Mouse (Mus musculus) liver, adult (tissue): Measurements from ENCODE around the gene Zp3.

Experiments
- GATA4 ChIP-seq: IDR thresholded peaks from 2 replicates; pipeline ENCODE4 v1.6.1; 2014; ENCODE audit warnings: mild to moderate bottlenecking, low read length; ENCODE audit not compliant: insufficient replicate concordance

The Zp3 gene

DNA sequence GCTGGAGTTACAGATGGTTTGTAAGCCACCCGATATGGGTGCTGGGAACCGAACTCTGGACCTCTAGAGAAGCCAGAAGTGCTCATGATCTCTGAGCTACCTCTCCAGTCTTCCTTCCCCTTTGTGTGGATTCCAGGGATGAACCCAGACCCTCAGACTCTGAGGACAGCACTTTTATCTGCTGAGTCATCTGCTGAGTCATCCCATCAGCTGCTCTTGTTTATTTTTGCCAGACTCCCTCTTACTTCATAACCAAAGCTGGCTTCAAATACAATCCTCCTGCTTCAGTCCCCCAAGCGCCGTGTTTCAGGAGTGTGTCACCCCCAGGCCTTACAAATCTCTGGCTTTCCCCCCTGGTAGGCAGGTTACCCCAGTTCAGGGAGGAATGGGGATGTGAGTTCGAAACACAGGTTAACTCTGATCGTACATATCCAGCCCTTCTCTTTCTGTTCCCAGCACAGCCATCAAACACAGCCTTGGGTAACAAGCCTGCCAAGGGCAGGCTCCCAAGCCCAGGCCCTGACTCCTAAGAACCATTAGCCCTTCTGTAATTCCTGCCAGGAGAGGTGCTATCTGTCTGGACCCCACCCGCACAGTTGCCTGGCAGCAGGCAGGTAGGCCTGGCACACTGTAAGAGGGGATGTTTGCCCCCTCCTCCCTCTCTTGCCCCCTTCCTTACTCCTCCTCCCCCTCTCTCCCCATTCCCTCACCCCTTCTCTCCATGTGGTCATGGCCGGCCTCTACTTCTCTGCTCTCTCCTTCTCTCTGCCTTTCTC is 3.8 kb upstream of the Zp3 start:
- no peak for TF ChIP-seq GATA4

DNA sequence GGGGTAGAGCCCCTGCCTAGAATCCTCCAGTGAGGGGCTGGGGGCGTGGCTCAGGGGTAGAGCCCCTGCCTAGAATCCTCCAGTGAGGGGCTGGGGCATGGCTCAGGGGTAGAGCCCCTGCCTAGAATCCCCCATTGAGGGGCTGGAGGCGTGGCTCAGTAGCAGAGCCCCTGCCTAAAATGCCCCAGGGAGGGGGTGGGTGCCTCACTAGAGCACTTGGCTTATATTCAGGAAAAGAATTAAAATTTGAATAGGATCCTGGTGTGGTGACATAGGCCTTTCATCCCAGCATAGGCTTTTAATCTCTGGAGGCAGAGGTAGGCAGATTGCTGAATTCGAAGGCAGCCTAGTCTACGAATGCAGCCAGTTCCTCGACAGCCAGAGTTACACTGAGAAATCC is 518 bp upstream of the Zp3 start:
- no peak for TF ChIP-seq GATA4

DNA sequence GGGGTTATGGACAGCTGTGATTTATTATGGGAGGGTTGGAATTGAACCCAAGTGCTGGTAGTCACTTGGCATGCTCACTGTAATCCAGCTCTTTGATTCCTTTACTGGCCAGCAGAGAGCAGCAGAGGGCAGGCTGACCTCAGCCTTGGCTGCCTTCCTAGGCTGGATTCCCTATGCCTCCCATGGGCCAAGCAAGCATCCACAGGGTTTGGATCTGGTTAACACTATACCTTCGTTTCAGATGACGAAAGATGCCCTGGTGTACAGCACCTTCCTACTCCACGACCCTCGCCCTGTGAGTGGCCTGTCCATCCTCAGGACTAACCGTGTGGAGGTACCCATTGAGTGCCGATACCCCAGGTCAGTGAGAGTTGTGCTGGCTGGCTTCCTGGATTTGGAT is 2.5 kb downstream of the Zp3 start:
- no peak for TF ChIP-seq GATA4

DNA sequence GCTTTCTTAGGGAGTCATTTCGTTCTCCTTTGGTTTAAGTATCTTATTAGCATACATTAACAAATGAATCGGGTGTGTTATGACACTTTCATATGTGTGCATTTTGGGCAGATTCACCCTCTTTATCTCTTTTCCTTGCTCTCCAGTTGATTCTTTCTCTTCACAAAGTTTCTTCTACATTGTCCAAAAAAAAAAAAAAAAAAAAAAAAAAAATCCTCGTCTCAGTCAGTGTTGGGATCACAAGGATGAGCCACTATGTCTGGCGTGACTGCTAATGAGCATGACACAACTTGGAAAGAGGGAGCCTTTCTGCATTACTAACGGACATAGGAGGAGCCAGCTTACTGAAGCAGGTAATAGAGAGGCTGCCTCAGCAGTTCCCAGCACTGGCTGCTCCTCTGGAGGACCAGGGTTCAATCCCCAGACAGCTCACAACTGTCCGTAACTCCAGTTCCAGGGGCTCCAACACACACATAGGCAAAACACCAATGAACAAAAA is 4.7 kb downstream of the Zp3 start:
- no peak for TF ChIP-seq GATA4

DNA sequence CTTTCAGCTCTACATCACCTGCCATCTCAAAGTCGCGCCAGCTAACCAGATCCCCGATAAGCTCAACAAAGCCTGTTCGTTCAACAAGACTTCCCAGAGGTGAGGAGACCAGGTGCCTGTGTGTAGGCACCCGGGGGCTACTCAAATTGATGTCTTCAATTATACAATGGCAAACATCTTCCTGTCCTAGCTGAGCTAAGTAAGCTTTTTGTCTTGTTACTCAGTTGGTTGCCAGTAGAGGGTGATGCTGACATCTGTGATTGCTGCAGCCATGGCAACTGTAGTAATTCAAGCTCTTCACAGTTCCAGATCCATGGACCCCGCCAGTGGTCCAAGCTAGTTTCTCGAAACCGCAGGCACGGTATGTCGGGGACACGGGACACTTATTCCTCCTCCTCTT is 7.3 kb downstream of the Zp3 start:
- TF ChIP-seq GATA4 = no peak

DNA sequence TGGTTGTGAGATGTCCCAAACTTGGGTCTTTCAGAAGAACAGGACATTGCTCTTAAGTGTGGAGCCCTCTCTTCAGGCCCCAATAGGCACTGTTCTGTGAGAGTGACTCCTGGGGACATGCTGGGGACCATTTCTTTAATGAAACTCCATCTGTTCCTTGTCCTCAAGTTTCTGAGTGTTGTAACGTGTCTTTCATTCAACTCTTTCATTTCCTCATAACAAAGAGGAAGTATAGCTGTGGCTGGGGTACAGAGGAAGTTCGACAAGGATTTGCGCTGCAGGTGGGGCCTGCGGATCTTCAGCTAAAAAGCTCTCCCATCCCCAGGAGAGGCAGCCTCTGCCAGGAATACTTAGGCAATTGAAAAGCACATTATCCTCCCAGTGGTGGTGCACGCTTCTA is 10.7 kb downstream of the Zp3 start:
- TF ChIP-seq GATA4 = no peak

DNA sequence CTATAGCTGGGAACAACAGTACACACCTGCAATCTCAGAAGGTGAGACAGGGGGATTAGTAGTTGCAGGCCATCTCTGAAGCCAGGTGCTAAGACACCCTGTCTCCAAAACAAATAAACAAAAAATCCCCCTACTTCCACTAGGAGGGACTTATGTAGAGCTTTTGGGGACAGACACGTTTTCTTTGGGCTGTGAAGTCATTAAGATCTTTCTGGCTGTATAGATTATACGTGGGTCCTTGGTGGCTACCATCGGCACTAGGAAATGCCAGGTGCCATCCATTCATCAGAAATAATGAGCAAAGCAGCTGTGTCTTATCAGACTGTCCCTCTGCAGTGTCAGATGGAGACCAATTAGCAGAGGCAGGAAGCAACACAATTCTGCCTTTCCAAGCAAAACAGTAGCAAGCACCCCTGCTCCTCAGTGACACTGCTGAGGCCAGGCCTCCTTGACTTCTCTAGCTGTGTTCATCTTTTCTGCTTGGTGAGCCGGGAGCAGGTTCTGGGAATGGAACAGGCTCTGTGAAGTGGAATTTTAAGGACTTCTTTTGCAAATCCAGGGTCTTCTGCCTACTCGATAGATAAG is 13.6 kb downstream of the Zp3 start:
- no peak for TF ChIP-seq GATA4

DNA sequence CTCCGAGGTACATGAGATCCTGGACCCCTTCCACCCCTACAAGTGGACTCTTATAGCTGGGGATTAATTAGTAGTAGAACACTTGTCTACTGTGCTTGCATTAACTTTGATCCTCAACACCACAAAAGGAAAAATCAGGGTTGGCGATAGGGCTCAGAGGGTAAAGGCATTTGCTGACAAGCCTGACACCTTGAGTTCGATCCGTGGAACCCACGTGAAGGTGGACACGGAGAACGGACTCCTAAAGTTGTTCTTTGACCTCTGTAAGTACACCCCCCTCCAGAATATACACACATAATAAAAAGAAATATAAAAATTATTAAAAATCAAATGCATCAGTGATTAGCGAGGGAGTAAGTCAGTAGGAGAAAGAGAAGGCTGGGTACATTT is 14.4 kb downstream of the Zp3 start:
- TF ChIP-seq GATA4 = no peak

DNA sequence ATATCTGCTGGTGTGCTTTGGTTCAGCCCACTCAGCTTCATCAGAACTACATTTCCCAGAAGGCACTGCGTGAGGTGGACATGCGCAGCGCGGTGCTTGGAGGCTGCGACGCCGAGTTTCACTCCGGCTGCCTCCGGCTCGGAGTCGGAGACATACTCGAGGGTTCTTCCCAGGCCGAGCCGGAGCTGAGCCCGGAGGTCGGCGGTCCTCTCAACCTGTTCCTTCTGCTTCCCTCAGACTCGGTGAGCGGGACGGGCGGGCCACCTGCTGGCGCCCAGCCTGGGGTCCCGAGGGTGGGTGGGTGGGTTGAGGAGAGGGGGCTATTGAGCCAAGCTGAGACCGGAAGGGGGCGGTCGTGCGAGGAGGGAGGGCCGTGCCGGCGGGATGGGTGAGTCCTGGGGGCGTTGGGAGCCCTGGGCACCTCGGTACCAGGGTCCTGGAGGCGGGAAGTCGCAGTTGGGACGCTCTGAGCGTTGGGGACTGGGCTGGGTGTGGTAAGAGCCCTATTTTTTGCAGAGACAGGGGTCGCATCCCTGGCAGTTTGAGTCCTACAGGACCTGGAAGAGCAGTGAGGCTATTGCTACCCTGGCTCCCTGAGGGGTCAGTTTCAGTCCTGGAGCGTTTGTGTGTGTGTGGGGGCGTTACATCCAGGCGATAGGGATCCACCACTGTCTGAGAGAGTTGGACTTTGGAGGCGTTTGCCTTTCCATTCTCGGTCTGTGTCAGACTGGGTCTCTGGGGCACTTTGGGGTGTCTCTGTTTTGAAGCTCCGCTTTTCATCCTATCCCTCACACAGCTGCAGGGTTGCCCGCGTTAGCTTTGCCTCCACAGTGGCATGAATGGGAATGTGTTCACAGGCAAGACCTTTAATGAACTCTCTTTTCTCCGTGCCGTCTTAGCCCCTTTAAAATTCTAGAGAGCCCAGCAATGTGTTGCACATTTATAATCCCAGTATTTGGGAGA is 15.1 kb downstream of the Zp3 start, which contains the start of gene Dtx2:
TSS of gene Dtx2 (plus strand) at position 76 of the 963 bp plus-strand sequence.
- TF ChIP-seq GATA4 = no peak

DNA sequence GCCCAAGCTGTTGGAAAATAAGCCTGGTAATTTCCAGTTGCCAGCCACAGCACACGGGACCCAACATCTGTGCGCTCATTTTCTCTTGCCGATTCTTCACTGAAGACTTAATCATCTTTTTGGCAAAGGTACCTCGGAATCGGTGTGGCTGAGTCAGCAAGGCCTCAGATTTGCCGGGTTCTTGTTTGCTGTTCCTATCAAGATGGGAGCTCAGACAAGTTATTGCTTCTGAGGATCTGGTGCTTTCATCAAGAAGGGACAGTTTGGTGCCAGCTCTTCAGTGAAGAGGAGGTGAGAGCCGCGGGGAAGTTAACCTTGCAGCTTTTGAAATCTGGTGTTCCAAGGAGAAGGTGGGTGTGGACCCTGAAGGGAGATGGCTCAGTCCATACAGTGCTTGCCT is 16.3 kb downstream of the Zp3 start:
- peak; percentile 63; the same call in 1 of the 2 replicates for TF ChIP-seq GATA4

DNA sequence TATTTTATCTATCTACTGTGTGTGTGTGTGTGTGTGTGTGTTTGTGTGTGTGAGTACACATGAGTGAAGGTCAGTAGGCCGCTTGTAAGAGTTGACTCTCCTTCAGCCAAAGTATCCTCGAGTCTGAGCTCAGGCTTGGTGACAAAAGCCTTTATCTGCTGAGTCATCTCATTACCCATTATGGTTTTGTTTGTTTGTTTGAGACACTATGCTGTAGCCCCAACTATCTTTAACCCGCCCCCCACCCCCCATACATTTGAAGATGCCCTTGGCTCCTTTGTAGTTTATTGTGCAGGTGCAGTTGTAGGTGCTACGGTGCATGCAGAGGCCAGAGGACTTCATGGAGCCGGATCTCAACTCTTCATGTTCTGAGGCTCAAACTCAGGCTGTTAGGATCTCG is 21.3 kb downstream of the Zp3 start:
- no peak for TF ChIP-seq GATA4

DNA sequence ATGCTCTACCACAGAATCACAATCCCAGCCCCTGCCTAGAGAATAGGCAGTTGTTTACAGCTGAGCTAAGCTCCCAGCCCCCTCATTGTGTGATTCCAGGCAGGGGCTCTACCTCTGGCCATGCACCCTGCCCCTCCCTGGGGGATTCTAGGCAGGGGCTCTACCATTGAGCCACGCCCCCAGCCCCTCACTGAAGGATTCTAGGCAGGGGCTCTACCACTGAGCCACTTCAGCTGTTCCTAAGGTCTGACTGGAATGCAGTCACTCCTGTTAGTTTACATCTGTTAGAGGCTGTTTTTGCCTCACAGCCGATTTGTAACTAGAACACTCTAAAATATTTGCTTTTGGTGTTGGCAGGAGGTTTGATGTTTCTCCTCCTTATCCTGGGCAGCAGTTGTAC is 22.4 kb downstream of the Zp3 start:
- TF ChIP-seq GATA4 = no peak

DNA sequence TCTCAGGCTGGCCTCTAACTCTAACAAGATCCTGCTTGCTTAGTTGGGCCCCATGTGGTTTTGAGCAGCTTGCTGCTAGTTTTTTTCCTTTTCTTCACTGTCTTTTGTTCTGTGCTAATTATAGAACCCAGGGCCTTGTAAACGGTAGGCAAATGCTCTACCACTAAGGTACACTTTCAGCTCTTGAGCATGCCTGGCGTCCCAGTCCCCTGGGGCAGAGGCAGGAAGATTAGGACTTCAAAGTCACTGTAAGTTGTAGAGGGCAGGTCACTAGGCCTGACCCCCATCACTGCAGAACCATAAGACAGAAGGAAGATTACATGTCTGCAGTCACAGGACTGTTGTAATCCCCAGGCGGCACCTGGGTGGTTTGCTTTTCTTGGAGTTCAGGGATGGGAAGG is 22.9 kb downstream of the Zp3 start:
- TF ChIP-seq GATA4 = no peak

DNA sequence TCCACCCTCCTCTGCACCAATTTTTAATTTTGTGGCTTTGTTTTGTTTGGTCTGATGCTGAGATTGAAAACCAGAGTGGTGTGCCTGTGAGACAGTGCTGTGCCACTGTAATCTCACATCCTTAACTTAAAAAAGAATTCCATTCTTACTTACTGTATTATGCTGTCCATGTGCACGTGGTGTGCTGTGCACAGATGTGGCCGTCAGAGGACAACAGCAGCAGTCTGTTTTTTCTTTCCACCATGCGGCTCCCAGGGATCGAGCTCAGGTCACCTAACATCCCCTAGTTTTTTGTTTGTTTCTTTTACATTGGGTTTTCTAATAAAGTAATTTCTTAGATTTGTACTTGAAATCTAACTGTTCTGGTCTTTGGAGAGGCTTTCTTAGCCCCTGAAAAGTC is 24.6 kb downstream of the Zp3 start:
- no peak for TF ChIP-seq GATA4

DNA sequence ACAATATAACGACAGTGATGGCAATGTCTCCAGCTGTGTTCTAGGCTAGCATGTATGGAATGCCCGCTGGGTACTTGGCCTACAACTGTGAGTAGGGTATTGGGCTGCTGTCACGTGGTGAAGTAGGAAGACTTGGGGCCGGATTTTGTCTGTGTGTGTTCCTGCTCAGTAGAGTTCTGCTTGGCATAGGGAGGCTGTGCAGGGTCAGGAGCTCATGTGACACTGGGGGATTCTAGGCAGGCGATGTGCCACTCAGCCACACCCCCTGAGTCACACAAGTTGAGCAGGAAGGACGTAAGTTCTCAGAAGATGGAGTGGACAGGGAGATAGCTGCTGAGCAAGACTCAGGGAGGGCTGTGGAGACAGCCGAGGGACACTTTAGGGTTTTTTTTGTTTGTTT is 27.8 kb downstream of the Zp3 start:
- no peak for TF ChIP-seq GATA4

DNA sequence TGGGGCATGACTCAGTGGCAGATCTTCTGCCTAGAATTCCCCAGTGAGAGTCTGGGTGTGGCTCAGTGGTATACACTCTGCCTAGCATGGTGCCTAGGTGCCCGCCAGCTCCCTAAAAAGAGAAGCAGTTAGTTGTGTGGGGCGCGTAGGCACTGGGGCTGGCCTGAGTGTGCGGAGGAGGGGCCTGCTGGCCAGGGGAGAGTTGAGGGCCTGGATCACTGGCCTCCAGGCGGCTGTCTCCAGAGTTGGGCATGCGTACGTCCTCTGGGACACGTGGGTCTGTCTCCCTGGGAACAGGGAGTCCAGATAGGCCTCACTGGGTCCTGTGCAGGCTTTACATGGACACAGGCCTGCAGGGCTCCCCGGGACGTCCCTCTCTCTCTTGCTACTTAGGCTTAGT is 35.0 kb downstream of the Zp3 start:
- peak; percentile 12; the same call in 1 of the 2 replicates for TF ChIP-seq GATA4

DNA sequence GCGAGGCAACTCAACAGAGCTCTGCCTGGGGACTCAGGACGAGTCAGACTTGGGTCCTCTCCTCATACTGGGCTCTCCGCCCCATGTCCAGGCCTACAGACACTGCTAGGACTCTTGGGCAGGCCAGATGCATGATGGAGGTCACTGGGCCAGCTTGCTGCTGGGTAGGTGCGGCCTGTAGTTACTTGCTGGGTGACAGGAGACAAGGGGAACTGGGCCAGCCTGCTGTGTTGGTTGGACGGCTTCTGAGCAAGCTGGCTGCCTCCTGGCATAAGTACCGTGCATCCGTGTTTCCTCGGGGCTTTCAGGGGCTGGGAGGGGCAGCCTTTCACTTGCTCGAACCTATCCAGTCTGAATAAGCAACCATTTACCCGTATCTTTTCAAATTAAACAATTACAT is 35.7 kb downstream of the Zp3 start:
- TF ChIP-seq GATA4 = no peak
